Mouse (Mus musculus) limb, embryonic 15.5 days (tissue): ENCODE results near the gene Mfsd8. TPM values are rescaled to one million over a fixed set of nuclear protein-coding genes. Genes with fewer than 3 reads are reported as not detected.
"Not testable (repeated sequence)": the region's sequence is repeated elsewhere in the genome, so short reads cannot be mapped to it uniquely, and the experiment has no call there.

ENCODE experiments used
- ATAC-seq: fragments of 200-750 bp; cut with Nextera tagmentation; 2 replicates; pipeline ENCODE4 v1.8.0; 2017; ENCODE audit warnings: low read depth, moderate TSS enrichment; ENCODE audit not compliant: insufficient number of reproducible peaks, low FRiP score, low TSS enrichment
- H3K27ac ChIP-seq: fragments of 300-500 bp; sonication (generic); 2 replicates; pipeline ENCODE4 v1.5.1; 2015; ENCODE audit warnings: moderate library complexity, mild to moderate bottlenecking, inconsistent platforms
- H3K27me3 ChIP-seq: fragments of 300-500 bp; sonication (generic); 2 replicates; pipeline ENCODE4 v1.6.1; 2015; ENCODE audit warnings: inconsistent platforms
- H3K36me3 ChIP-seq: fragments of 300-500 bp; sonication (generic); 2 replicates; pipeline ENCODE4 v1.6.1; 2015; ENCODE audit warnings: inconsistent platforms
- H3K4me1 ChIP-seq: fragments of 300-500 bp; sonication (generic); 2 replicates; pipeline ENCODE4 v1.6.1; 2015; ENCODE audit warnings: inconsistent platforms
- H3K4me2 ChIP-seq: fragments of 300-500 bp; sonication (generic); 2 replicates; pipeline ENCODE4 v1.6.1; 2015; ENCODE audit warnings: mild to moderate bottlenecking, inconsistent platforms
- H3K4me3 ChIP-seq: fragments of 300-500 bp; sonication (generic); 2 replicates; pipeline ENCODE4 v1.5.1; 2015; ENCODE audit warnings: mild to moderate bottlenecking, inconsistent platforms
- H3K9ac ChIP-seq: fragments of 300-500 bp; sonication (generic); 2 replicates; pipeline ENCODE4 v1.6.1; 2015; ENCODE audit warnings: inconsistent platforms
- H3K9me3 ChIP-seq: fragments of 300-500 bp; sonication (generic); 2 replicates; pipeline ENCODE4 v1.6.1; 2016; ENCODE audit warnings: inconsistent platforms
- WGBS: fragments of 180-500 bp; shearing (Covaris S2); methylation state at CpG from one replicate; pipeline ENCODE4 v1.1.7; 2015; 5-methylcytosine and 5-hydroxymethylcytosine counted together
- polyA plus RNA-seq: library from polyadenylated mRNA; unstranded; fragments of >200 nt; fragmentation: Nextera tagmentation; extraction: Ambion mirVana; gene quantifications from 2 replicates; pipeline ENCODE4 v1.2.1, GENCODE M21; 2015

The Mfsd8 gene
- polyA plus RNA-seq: 8.0 and 8.7 TPM in 2 replicates

- Histone ChIP-seq H3K4me2 (peak within 1 kb of the TSS; percentile 74), H3K27ac (peak within 1 kb of the TSS; percentile 83), H3K4me3 (peak within 1 kb of the TSS; percentile 50), H3K9ac (peak within 1 kb of the TSS; percentile 39)
- H3K4me1 ChIP-seq, H3K27me3 ChIP-seq, H3K36me3 ChIP-seq, H3K9me3 ChIP-seq: not testable (repeated sequence)
- WGBS: under 1% methylated on average over 38 of the region's 39 CpGs
- peak; percentile 98 for ATAC-seq
Observed at GRCm38 (mm10) chr3:40846473-40846956, at the start of gene Mfsd8. Gene Mfsd8 (minus strand): TSS chr3:40846886.

GRCm38 (mm10) chr3:40894336-40894735, 47.6 kb upstream of the Mfsd8 start:
- Histone ChIP-seq H3K27ac (peak overlapping the region; percentile 12), H3K9ac (peak overlapping the region; percentile 47), H3K4me2 (peak overlapping the region; percentile 71), H3K4me3 (peak overlapping the region; percentile 54)
- WGBS: 2% methylated on average over 22 of the region's 24 CpGs
- not testable (repeated sequence) for H3K27me3 ChIP-seq, ATAC-seq, H3K9me3 ChIP-seq, H3K4me1 ChIP-seq, H3K36me3 ChIP-seq

- under 1% methylated on average over 38 of the region's 38 CpGs for WGBS
- not testable (repeated sequence) for H3K4me1 ChIP-seq, H3K36me3 ChIP-seq, H3K27me3 ChIP-seq, H3K9me3 ChIP-seq
- Histone ChIP-seq H3K4me3 (peak overlapping the region; percentile 54), H3K27ac (peak overlapping the region; percentile 75), H3K9ac (peak overlapping the region; percentile 42), H3K4me2 (peak overlapping the region; percentile 48)
- peak; percentile 99 for ATAC-seq
Observed at GRCm38 (mm10) chr3:40893816-40894258, 47.2 kb upstream of the Mfsd8 start.

- not testable (repeated sequence) for H3K27me3 ChIP-seq, H3K4me3 ChIP-seq, H3K36me3 ChIP-seq, H3K27ac ChIP-seq, ATAC-seq, H3K4me1 ChIP-seq, H3K4me2 ChIP-seq, H3K9ac ChIP-seq, H3K9me3 ChIP-seq
- WGBS: 90% methylated on average over 3 of the region's 3 CpGs
Observed at GRCm38 (mm10) chr3:40853123-40853738, 6.5 kb upstream of the Mfsd8 start.

GRCm38 (mm10) chr3:40847936-40848335, 1.2 kb upstream of the Mfsd8 start:
- not testable (repeated sequence) for H3K27ac ChIP-seq, H3K9me3 ChIP-seq, H3K27me3 ChIP-seq, H3K36me3 ChIP-seq, H3K4me3 ChIP-seq, H3K4me2 ChIP-seq, ATAC-seq, H3K4me1 ChIP-seq, H3K9ac ChIP-seq
- WGBS: 96% methylated on average over 2 of the region's 2 CpGs

- H3K9ac ChIP-seq: 0 out of 2 replicates have a peak overlapping the region, but pooled peaks have one; percentile 26
- H3K36me3 ChIP-seq, H3K4me1 ChIP-seq, H3K27me3 ChIP-seq, H3K27ac ChIP-seq, ATAC-seq, H3K9me3 ChIP-seq: not testable (repeated sequence)
- peak overlapping the region; percentile 50 for H3K4me3 ChIP-seq
- peak overlapping the region; percentile 74 for H3K4me2 ChIP-seq
- 1% methylated on average over 19 of the region's 21 CpGs for WGBS
Observed at GRCm38 (mm10) chr3:40847018-40847417, 332 bp upstream of the Mfsd8 start.

GRCm38 (mm10) chr3:40846957-40847017, 101 bp upstream of the Mfsd8 start, which contains the start of gene Abhd18:
Gene Abhd18 (plus strand): TSS chr3:40846970.
- H3K4me1 ChIP-seq, H3K9me3 ChIP-seq, H3K36me3 ChIP-seq, ATAC-seq, H3K27me3 ChIP-seq: not testable (repeated sequence)
- H3K9ac ChIP-seq: peak within 1 kb of the TSS; percentile 39
- H3K4me3 ChIP-seq: peak within 1 kb of the TSS; percentile 50
- H3K27ac ChIP-seq: peak within 1 kb of the TSS; percentile 83
- H3K4me2 ChIP-seq: peak within 1 kb of the TSS; percentile 74
- WGBS: 0% methylated on average over 3 of the region's 4 CpGs

- 57% methylated on average over 6 of the region's 6 CpGs for WGBS
- not testable (repeated sequence) for H3K9ac ChIP-seq, H3K27me3 ChIP-seq, ATAC-seq, H3K9me3 ChIP-seq, H3K4me1 ChIP-seq, H3K36me3 ChIP-seq, H3K27ac ChIP-seq
- Histone ChIP-seq H3K4me2 (peak overlapping the region; percentile 74), H3K4me3 (peak overlapping the region; percentile 50)
Observed at GRCm38 (mm10) chr3:40845521-40845920, 1.2 kb downstream of the Mfsd8 start.

- whole genome bisulfite sequencing: 93% methylated on average over 2 of the region's 2 CpGs
- H3K27me3 ChIP-seq: no peaks in the 10 kb centered on the region
- H3K27ac ChIP-seq: no peak overlapping the region
- H3K36me3 ChIP-seq: peaks cover 54% of the 10 kb centered on the region
- H3K4me3 ChIP-seq: no peak overlapping the region
- H3K4me2 ChIP-seq: no peak overlapping the region
- no peak for ATAC-seq
- H3K9me3 ChIP-seq: no peaks in the 10 kb centered on the region
- no peak overlapping the region for H3K9ac ChIP-seq
- H3K4me1 ChIP-seq: no peaks in the 10 kb centered on the region
Observed at GRCm38 (mm10) chr3:40813275-40813674, 33.4 kb downstream of the Mfsd8 start.

- no peaks in the 10 kb centered on the region for H3K4me1 ChIP-seq
- H3K27me3 ChIP-seq: no peaks in the 10 kb centered on the region
- H3K9me3 ChIP-seq: no peaks in the 10 kb centered on the region
- H3K4me2 ChIP-seq: no peak overlapping the region
- no peak overlapping the region for H3K27ac ChIP-seq
- ATAC-seq: no peak
- H3K9ac ChIP-seq: no peak overlapping the region
- H3K36me3 ChIP-seq: peaks cover 55% of the 10 kb centered on the region
- no peak overlapping the region for H3K4me3 ChIP-seq
- 86% methylated on average over 2 of the region's 2 CpGs for WGBS
Observed at GRCm38 (mm10) chr3:40809894-40810293, 36.8 kb downstream of the Mfsd8 start.

- H3K27ac ChIP-seq: no peak overlapping the region
- H3K4me2 ChIP-seq: no peak overlapping the region
- peaks cover 48% of the 10 kb centered on the region for H3K36me3 ChIP-seq
- WGBS: 92% methylated on average over 10 of the region's 10 CpGs
- no peaks in the 10 kb centered on the region for H3K27me3 ChIP-seq
- no peak for ATAC-seq
- no peaks in the 10 kb centered on the region for H3K4me1 ChIP-seq
- H3K9ac ChIP-seq: no peak overlapping the region
- H3K9me3 ChIP-seq: no peaks in the 10 kb centered on the region
- H3K4me3 ChIP-seq: no peak overlapping the region
Observed at GRCm38 (mm10) chr3:40808686-40809085, 38.0 kb downstream of the Mfsd8 start.

GRCm38 (mm10) chr3:40806871-40807270, 39.8 kb downstream of the Mfsd8 start:
- Histone ChIP-seq H3K4me2 (no peak overlapping the region), H3K36me3 (peaks cover 37% of the 10 kb centered on the region), H3K9me3 (no peaks in the 10 kb centered on the region), H3K4me3 (no peak overlapping the region), H3K9ac (no peak overlapping the region), H3K27ac (no peak overlapping the region), H3K27me3 (no peaks in the 10 kb centered on the region), H3K4me1 (no peaks in the 10 kb centered on the region)
- 55% methylated on average over 2 of the region's 2 CpGs for WGBS
- ATAC-seq: no peak

- under 1% methylated on average over 34 of the region's 37 CpGs for WGBS
- H3K9ac ChIP-seq: peak overlapping the region; percentile 74
- H3K9me3 ChIP-seq: no peaks in the 10 kb centered on the region
- H3K4me3 ChIP-seq: peak overlapping the region; percentile 95
- peak overlapping the region; percentile 92 for H3K4me2 ChIP-seq
- peak; percentile 61 for ATAC-seq
- peaks cover 7% of the 10 kb centered on the region; the same call in 1 of the 2 replicates for H3K36me3 ChIP-seq
- H3K4me1 ChIP-seq: peaks cover 9% of the 10 kb centered on the region
- no peaks in the 10 kb centered on the region for H3K27me3 ChIP-seq
- H3K27ac ChIP-seq: peak overlapping the region; percentile 82
Observed at GRCm38 (mm10) chr3:40800373-40800823, 46.3 kb downstream of the Mfsd8 start.
